In genomic region chr17:50053961-50054360, GRCm38 (mm10) we compare ENCODE assay signal across 19 mouse cellular contexts.
DNase-seq lines count a peak whose midpoint lies in the region; TF ChIP-seq lines count a peak whose summit lies in the region.
"Had no signal": no experiment of that assay in that cellular context is flagged by ENCODE, and none has a peak within 500 bp of the region (broad histone marks: within the 10 kb centered on the region; RNA-seq: fewer than 3 reads in every experiment).

No protein-coding gene starts in this region.

- no peaks in the 10 kb centered on the region for H3K36me3 ChIP-seq in ES-E14 (ENCODE audit: control insufficient read depth, insufficient read depth, low read length, poor library complexity, severe bottlenecking)
- H3K36me3 ChIP-seq: embryonic facial prominence, embryonic 13.5 days; embryonic facial prominence, embryonic 15.5 days; forebrain, embryonic 10.5 days; forebrain, embryonic 12.5 days had no signal

- in situ Hi-C loops in ES-E14 (cut with MboI; ENCODE audit: low sequenced_read_pairs in 2 of 2, unreplicated experiment in 2 of 2) = no loop called here

- DNase-seq in layer of hippocampus, adult 2 months (ENCODE audit: low spot score in 2 of 2) = no peak
- no peak for DNase-seq in layer of hippocampus, postnatal 10 days (ENCODE audit: low spot score in 2 of 2)
- DNase-seq in ES-E14 (ENCODE audit: low read depth, low spot score) = no peak
- DNase-seq in embryo, embryonic 10 days (ENCODE audit: low spot score) = no peak
- no peak for DNase-seq in adrenal gland, postnatal 36 days
- DNase-seq: adrenal gland, adult 8-10 months; adrenal gland, postnatal 14 days; cerebellum, adult 11 months; cerebellum, adult 18-20 months; cerebellum, adult 8-10 months; cerebellum, adult 9-11 months; cerebellum, postnatal 14 days; cerebellum, postnatal 36 days; embryo, embryonic 11 days had no signal

- H3K4me1 ChIP-seq in ES-E14 (ENCODE audit: control insufficient read depth in 2 of 2, insufficient read depth in 2 of 2, low read length in 2 of 2, poor library complexity in 1 of 2) = no peaks in the 10 kb centered on the region

- TF ChIP-seq CTCF in layer of hippocampus, adult 2 months (conservative IDR thresholded peaks at IDR 0.05) = no peak

- peak overlapping the region; percentile 78 for H3K27ac ChIP-seq in layer of hippocampus, adult 2 months
- no peak overlapping the region for H3K27ac ChIP-seq in ES-E14 (ENCODE audit: insufficient read depth, low read depth, low read length, poor library complexity, severe bottlenecking)
- H3K27ac ChIP-seq: embryonic facial prominence, embryonic 13.5 days; forebrain, embryonic 10.5 days; forebrain, embryonic 12.5 days had no signal

- no peak overlapping the region for H3K9ac ChIP-seq in ES-E14 (ENCODE audit: insufficient read depth, low read depth, low read length, poor library complexity, severe bottlenecking)
- H3K9ac ChIP-seq: embryonic facial prominence, embryonic 13.5 days; embryonic facial prominence, embryonic 15.5 days; forebrain, embryonic 12.5 days had no signal

- H3K9me3 ChIP-seq in ES-E14 (ENCODE audit: control insufficient read depth, insufficient read depth, low read depth, low read length) = no peaks in the 10 kb centered on the region
- H3K9me3 ChIP-seq: embryonic facial prominence, embryonic 13.5 days; embryonic facial prominence, embryonic 15.5 days; forebrain, embryonic 10.5 days; forebrain, embryonic 12.5 days had no signal

- no peak overlapping the region for H3K4me3 ChIP-seq in layer of hippocampus, adult 2 months
- no peak overlapping the region for H3K4me3 ChIP-seq in ES-E14 (ENCODE audit: insufficient read depth in 1 of 2, low read depth in 1 of 2, low read length in 2 of 2, poor library complexity in 1 of 2, severe bottlenecking in 1 of 2)
- H3K4me3 ChIP-seq: embryonic facial prominence, embryonic 13.5 days; embryonic facial prominence, embryonic 15.5 days; erythroblast, embryonic 14.5 days; forebrain, embryonic 10.5 days; forebrain, embryonic 12.5 days had no signal

TF ChIP-seq in ES-E14, 5 proteins besides CTCF, POLR2A, EP300 and RAD21:
- no peak for TF ChIP-seq CHD2 (IDR thresholded peaks at IDR 0.05; ENCODE audit: low read depth, low read length)
- no peak for TF ChIP-seq HCFC1 (IDR thresholded peaks at IDR 0.05; ENCODE audit: borderline replicate concordance, insufficient read depth, low read length)
- TF ChIP-seq ZC3H11A (IDR thresholded peaks at IDR 0.05; ENCODE audit: borderline replicate concordance, low read depth, low read length) = no peak
- TF ChIP-seq ZNF384 (IDR thresholded peaks at IDR 0.05; ENCODE audit: low read depth, low read length) = no peak
- peak; percentile 94 for TF ChIP-seq MAFK (IDR thresholded peaks at IDR 0.05; ENCODE audit: insufficient read depth, low read depth, low read length)
